Mouse (Mus musculus): Measurements from ENCODE around the gene Dppa5a. TPM values are rescaled to one million over a fixed set of nuclear protein-coding genes. Genes with fewer than 3 reads are reported as not detected.
A peak's percentile ranks its signal among the peaks of the same experiment; 100 is the strongest.

Dppa5a gene
- polyA plus RNA-seq, 1 experiment from 2014 or later = 0.25 TPM

DNA sequence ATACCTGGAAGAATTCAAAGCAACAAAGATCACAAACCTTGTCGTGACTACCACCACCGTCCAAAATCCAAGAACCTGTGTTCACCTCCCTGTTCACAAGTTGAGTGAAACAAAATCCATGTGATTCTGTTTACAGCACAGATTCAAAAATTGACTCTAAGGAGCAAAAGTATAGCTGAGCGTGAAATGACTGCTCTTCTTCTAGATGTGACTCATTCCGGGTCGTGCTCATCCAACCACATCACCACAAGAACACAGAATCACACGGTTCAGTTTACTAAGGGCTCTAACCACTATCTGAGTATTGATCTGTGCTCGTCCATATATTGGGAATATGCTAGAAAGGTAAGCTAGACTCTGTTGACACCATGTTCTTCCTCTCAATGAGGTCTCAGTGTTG is 19.0 kb upstream of the Dppa5a start:
- Histone ChIP-seq H3K4me3 (ENCODE audit: low read depth, low read length) (no peak overlapping the region), H3K27ac (ENCODE audit: low read depth, low read length) (no peak overlapping the region), H3K27me3 (ENCODE audit: control insufficient read depth, insufficient read depth, low read length) (no peaks in the 10 kb centered on the region), H3K9ac (ENCODE audit: low read length) (no peak overlapping the region), H3K9me3 (ENCODE audit: control insufficient read depth, low read length) (no peaks in the 10 kb centered on the region), H3K4me1 (ENCODE audit: control insufficient read depth, insufficient read depth, low read length) (no peaks in the 10 kb centered on the region), H3K36me3 (ENCODE audit: control insufficient read depth, insufficient read depth, low read length) (no peaks in the 10 kb centered on the region), H3K4me2 (no peak overlapping the region)
- ATAC-seq (ENCODE audit: low FRiP score) = no peak
- DNase-seq (ENCODE audit: low spot score, missing footprints) = no peak
- WGBS = 86% methylated on average over 7 of the region's 7 CpGs

DNA sequence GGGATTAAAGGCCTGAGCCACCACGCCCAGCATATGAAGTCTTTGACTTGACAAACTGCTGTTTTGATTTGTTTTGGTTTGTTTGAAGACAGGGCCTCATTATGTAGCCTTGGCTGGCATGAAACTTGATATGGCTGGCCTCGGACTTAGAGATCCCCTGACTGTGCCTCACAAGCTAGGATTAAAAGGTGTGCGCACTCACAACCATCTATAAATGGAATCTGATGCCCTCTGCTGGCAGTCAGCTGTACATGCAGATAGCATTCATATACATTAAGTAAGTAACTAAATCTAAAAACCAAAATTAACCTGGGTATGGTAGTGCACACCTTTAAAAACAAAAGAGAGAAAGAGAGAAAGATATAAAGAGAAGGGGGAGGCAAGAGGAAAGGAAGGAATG is 17.9 kb upstream of the Dppa5a start:
- peak; percentile 88 for DNase-seq (ENCODE audit: low spot score, missing footprints)
- H3K4me3 ChIP-seq (ENCODE audit: low read depth, low read length) = no peak overlapping the region
- no peak for ATAC-seq (ENCODE audit: low FRiP score)
- H3K4me1 ChIP-seq (ENCODE audit: control insufficient read depth, insufficient read depth, low read length) = no peaks in the 10 kb centered on the region
- H3K4me2 ChIP-seq = no peak overlapping the region
- WGBS = 52% methylated on average over 3 of the region's 3 CpGs
- H3K36me3 ChIP-seq (ENCODE audit: control insufficient read depth, insufficient read depth, low read length) = no peaks in the 10 kb centered on the region
- H3K27ac ChIP-seq (ENCODE audit: low read depth, low read length) = no peak overlapping the region
- no peaks in the 10 kb centered on the region for H3K27me3 ChIP-seq (ENCODE audit: control insufficient read depth, insufficient read depth, low read length)
- no peak overlapping the region for H3K9ac ChIP-seq (ENCODE audit: low read length)
- H3K9me3 ChIP-seq (ENCODE audit: control insufficient read depth, low read length) = no peaks in the 10 kb centered on the region

GRCm38 (mm10) chr9:78378113-78378785 is 10.3 kb upstream of the Dppa5a start, which contains the start of gene Ooep:
Gene Ooep, minus strand, starts transcription at chr9:78378725.
- Histone ChIP-seq H3K27ac (ENCODE audit: low read depth, low read length) (no peak within 1 kb of the TSS), H3K4me1 (ENCODE audit: control insufficient read depth, insufficient read depth, low read length) (peaks cover 6% of the 10 kb centered on the region), H3K27me3 (ENCODE audit: control insufficient read depth, insufficient read depth, low read length) (peaks cover 2% of the 10 kb centered on the region; the same call in 1 of the 2 replicates), H3K36me3 (ENCODE audit: control insufficient read depth, insufficient read depth, low read length) (no peaks in the 10 kb centered on the region), H3K4me2 (peak within 1 kb of the TSS; percentile 64), H3K9me3 (ENCODE audit: control insufficient read depth, low read length) (no peaks in the 10 kb centered on the region), H3K4me3 (ENCODE audit: low read depth, low read length) (peak within 1 kb of the TSS; percentile 30), H3K9ac (ENCODE audit: low read length) (peak within 1 kb of the TSS; percentile 52)
- DNase-seq (ENCODE audit: low spot score, missing footprints) = peak; percentile 89
- ATAC-seq (ENCODE audit: low FRiP score) = peak; percentile 86
- WGBS = 3% methylated on average over 19 of the region's 23 CpGs

GRCm38 (mm10) chr9:78377546-78377945 is 9.6 kb upstream of the Dppa5a start:
- ATAC-seq (ENCODE audit: low FRiP score) (no peak), DNase-seq (ENCODE audit: low spot score, missing footprints) (peak; percentile 86)
- Histone ChIP-seq H3K27me3 (ENCODE audit: control insufficient read depth, insufficient read depth, low read length) (peaks cover 2% of the 10 kb centered on the region; the same call in 1 of the 2 replicates), H3K4me2 (peak overlapping the region; percentile 64), H3K4me1 (ENCODE audit: control insufficient read depth, insufficient read depth, low read length) (peaks cover 6% of the 10 kb centered on the region), H3K27ac (ENCODE audit: low read depth, low read length) (no peak overlapping the region), H3K9ac (ENCODE audit: low read length) (no peak overlapping the region; the same call in 1 of the 2 replicates), H3K9me3 (ENCODE audit: control insufficient read depth, low read length) (no peaks in the 10 kb centered on the region), H3K4me3 (ENCODE audit: low read depth, low read length) (0 out of 2 replicates have a peak overlapping the region, but pooled peaks have one; percentile 30), H3K36me3 (ENCODE audit: control insufficient read depth, insufficient read depth, low read length) (no peaks in the 10 kb centered on the region)
- WGBS = 21% methylated on average over 8 of the region's 8 CpGs

DNA sequence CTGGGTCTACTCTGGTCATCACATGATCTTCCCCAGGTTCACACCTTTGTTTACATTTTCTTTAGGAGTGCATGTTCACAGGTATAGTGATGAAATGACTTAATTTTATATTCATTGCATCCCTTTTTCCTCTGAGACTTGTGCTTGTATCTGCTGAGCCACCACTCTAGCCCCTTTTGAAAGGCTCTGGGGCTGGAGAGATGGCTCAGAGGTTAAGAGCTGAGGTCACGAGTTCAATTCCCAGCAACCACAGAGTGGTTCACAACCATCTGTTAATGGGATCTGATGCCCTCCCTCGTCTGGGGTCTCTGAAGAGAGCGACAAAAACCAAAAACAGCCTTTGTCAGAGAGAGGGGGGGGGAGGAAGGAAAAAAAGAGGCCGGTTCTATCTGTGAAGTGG is 7.5 kb upstream of the Dppa5a start:
- H3K4me1 ChIP-seq (ENCODE audit: control insufficient read depth, insufficient read depth, low read length) = peaks cover 6% of the 10 kb centered on the region
- 74% methylated on average over 4 of the region's 4 CpGs for WGBS
- no peaks in the 10 kb centered on the region for H3K36me3 ChIP-seq (ENCODE audit: control insufficient read depth, insufficient read depth, low read length)
- no peak overlapping the region for H3K9ac ChIP-seq (ENCODE audit: low read length)
- no peak overlapping the region for H3K4me2 ChIP-seq
- ATAC-seq (ENCODE audit: low FRiP score) (no peak), DNase-seq (ENCODE audit: low spot score, missing footprints) (no peak)
- H3K4me3 ChIP-seq (ENCODE audit: low read depth, low read length) = no peak overlapping the region
- no peak overlapping the region for H3K27ac ChIP-seq (ENCODE audit: low read depth, low read length)
- H3K27me3 ChIP-seq (ENCODE audit: control insufficient read depth, insufficient read depth, low read length) = peaks cover 2% of the 10 kb centered on the region; the same call in 1 of the 2 replicates
- no peaks in the 10 kb centered on the region for H3K9me3 ChIP-seq (ENCODE audit: control insufficient read depth, low read length)

GRCm38 (mm10) chr9:78374885-78375389 is 7.0 kb upstream of the Dppa5a start:
- Histone ChIP-seq H3K4me2 (no peak overlapping the region), H3K9ac (ENCODE audit: low read length) (no peak overlapping the region), H3K36me3 (ENCODE audit: control insufficient read depth, insufficient read depth, low read length) (no peaks in the 10 kb centered on the region), H3K27me3 (ENCODE audit: control insufficient read depth, insufficient read depth, low read length) (peaks cover 2% of the 10 kb centered on the region; the same call in 1 of the 2 replicates), H3K4me3 (ENCODE audit: low read depth, low read length) (no peak overlapping the region), H3K4me1 (ENCODE audit: control insufficient read depth, insufficient read depth, low read length) (peaks cover 6% of the 10 kb centered on the region), H3K27ac (ENCODE audit: low read depth, low read length) (no peak overlapping the region), H3K9me3 (ENCODE audit: control insufficient read depth, low read length) (no peaks in the 10 kb centered on the region)
- WGBS = 84% methylated on average over 1 of the region's 1 CpGs
- DNase-seq (ENCODE audit: low spot score, missing footprints) = no peak
- ATAC-seq (ENCODE audit: low FRiP score) = no peak

- peaks cover 2% of the 10 kb centered on the region; the same call in 1 of the 2 replicates for H3K27me3 ChIP-seq (ENCODE audit: control insufficient read depth, insufficient read depth, low read length)
- no peak overlapping the region for H3K27ac ChIP-seq (ENCODE audit: low read depth, low read length)
- no peak for DNase-seq (ENCODE audit: low spot score, missing footprints)
- peaks cover 6% of the 10 kb centered on the region for H3K4me1 ChIP-seq (ENCODE audit: control insufficient read depth, insufficient read depth, low read length)
- ATAC-seq (ENCODE audit: low FRiP score) = no peak
- H3K9me3 ChIP-seq (ENCODE audit: control insufficient read depth, low read length) = no peaks in the 10 kb centered on the region
- no peak overlapping the region for H3K4me2 ChIP-seq
- WGBS = 70% methylated on average over 5 of the region's 5 CpGs
- H3K4me3 ChIP-seq (ENCODE audit: low read depth, low read length) = no peak overlapping the region
- no peaks in the 10 kb centered on the region for H3K36me3 ChIP-seq (ENCODE audit: control insufficient read depth, insufficient read depth, low read length)
- no peak overlapping the region for H3K9ac ChIP-seq (ENCODE audit: low read length)
Observed at GRCm38 (mm10) chr9:78374397-78374796, 6.4 kb upstream of the Dppa5a start.

GRCm38 (mm10) chr9:78372827-78373504 is 5.0 kb upstream of the Dppa5a start:
- Histone ChIP-seq H3K4me1 (ENCODE audit: control insufficient read depth, insufficient read depth, low read length) (peaks cover 4% of the 10 kb centered on the region), H3K27me3 (ENCODE audit: control insufficient read depth, insufficient read depth, low read length) (0 out of 2 replicates have a peak, but pooled peaks cover 2% of the 10 kb centered on the region), H3K27ac (ENCODE audit: low read depth, low read length) (no peak overlapping the region), H3K4me2 (no peak overlapping the region), H3K36me3 (ENCODE audit: control insufficient read depth, insufficient read depth, low read length) (no peaks in the 10 kb centered on the region), H3K4me3 (ENCODE audit: low read depth, low read length) (no peak overlapping the region), H3K9ac (ENCODE audit: low read length) (no peak overlapping the region), H3K9me3 (ENCODE audit: control insufficient read depth, low read length) (no peaks in the 10 kb centered on the region)
- WGBS = 91% methylated on average over 10 of the region's 10 CpGs
- ATAC-seq (ENCODE audit: low FRiP score) (no peak), DNase-seq (ENCODE audit: low spot score, missing footprints) (no peak)

DNA sequence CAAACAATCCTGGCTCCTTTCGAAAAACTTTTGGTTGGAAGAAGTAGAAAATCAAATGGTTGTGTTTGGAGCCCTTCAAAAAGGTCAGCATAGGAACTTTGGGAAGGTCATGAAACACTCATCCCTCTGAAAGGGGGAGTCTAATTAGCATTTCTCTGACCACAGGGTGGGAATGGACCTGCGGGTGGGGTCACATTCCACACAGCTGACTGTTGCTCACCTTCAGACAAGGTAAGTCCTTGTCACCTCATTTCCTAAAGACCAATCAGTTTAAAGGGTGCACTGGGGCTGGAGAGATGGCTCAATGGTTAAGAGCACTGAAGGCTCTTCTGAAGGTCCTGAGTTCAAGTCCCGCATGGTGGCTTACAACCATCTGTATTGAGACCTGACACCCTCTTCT is 3.5 kb upstream of the Dppa5a start:
- no peak overlapping the region for H3K27ac ChIP-seq (ENCODE audit: low read depth, low read length)
- H3K4me3 ChIP-seq (ENCODE audit: low read depth, low read length) = no peak overlapping the region
- H3K9ac ChIP-seq (ENCODE audit: low read length) = no peak overlapping the region
- 95% methylated on average over 3 of the region's 3 CpGs for WGBS
- ATAC-seq (ENCODE audit: low FRiP score) (no peak), DNase-seq (ENCODE audit: low spot score, missing footprints) (no peak)
- H3K9me3 ChIP-seq (ENCODE audit: control insufficient read depth, low read length) = no peaks in the 10 kb centered on the region
- no peaks in the 10 kb centered on the region for H3K27me3 ChIP-seq (ENCODE audit: control insufficient read depth, insufficient read depth, low read length)
- H3K4me2 ChIP-seq = no peak overlapping the region
- H3K36me3 ChIP-seq (ENCODE audit: control insufficient read depth, insufficient read depth, low read length) = no peaks in the 10 kb centered on the region
- H3K4me1 ChIP-seq (ENCODE audit: control insufficient read depth, insufficient read depth, low read length) = no peaks in the 10 kb centered on the region
